Comparison of ENCODE assay signal across 12 mouse cellular contexts in the genomic region with DNA sequence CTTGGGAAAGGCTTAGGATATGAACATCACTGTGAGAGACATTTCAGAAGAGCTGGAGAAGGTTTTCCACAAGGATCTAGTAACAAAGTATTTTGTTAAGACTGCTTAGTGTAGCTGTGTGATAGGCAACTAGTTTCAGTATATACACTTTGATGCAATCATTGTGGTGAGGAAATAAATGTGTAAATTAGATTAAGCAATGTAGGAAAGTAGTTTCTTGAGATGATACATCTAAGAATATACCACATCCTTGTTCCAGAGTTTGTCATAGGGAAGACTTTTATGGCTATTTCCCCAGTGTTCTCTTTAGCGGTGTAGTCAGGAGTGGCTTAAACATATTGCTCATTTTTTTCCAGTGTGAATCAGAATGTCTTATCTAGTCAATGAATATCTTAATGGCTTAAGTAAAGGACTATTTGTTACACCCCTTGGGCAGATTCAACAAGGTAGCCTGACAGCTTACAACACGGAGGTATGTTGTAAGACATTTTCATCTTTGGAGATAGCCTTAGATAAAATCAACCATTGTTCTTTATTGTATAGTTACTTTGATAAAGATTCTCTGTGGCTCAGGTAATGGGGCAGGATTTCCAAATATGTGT.
"Had no signal": no experiment of that assay in that cellular context is flagged by ENCODE, and none has a peak within 500 bp of the region (broad histone marks: within the 10 kb centered on the region; RNA-seq: fewer than 3 reads in every experiment).

No protein-coding gene starts in this region.

- ATAC-seq: liver, postnatal 0 days; lung, postnatal 0 days; midbrain, embryonic 13.5 days; midbrain, embryonic 15.5 days had no signal

- DNase-seq: liver, embryonic 13.5 days; liver, postnatal 0 days; lung, adult 2 months; lung, postnatal 14 days; lung, postnatal 36 days; right cerebral cortex, postnatal 14 days; thymus, adult 2 months; thymus, postnatal 25 days; thymus, postnatal 4 days had no signal
